Mouse (Mus musculus) kidney, postnatal 0 days (tissue): ENCODE measurements at regions not wholly inside any gene's neighbourhood (a gene's known extent, or its start where the extent isn't known, plus 50 kb on each side); places are given as distances from the start of the nearest gene placed in this dataset.

ENCODE experiments used
- ATAC-seq: fragments of 200-750 bp; cut with Nextera tagmentation; replicated peaks from 2 replicates; pipeline ENCODE4 v1.8.0; 2017; ENCODE audit warnings: low read depth, moderate number of reproducible peaks, moderate TSS enrichment, moderate library complexity; ENCODE audit not compliant: low FRiP score
- DNase-seq: peaks from one replicate; pipeline ENCODE4 v3.0.0-alpha.2; 2016; ENCODE audit warnings: low spot score
- H3K27ac ChIP-seq: fragments of 300-500 bp; sonication (generic); 2 replicates; pipeline ENCODE4 v1.5.1; 2014; ENCODE audit warnings: mild to moderate bottlenecking
- H3K27me3 ChIP-seq: fragments of 300-500 bp; sonication (generic); 2 replicates; pipeline ENCODE4 v1.6.1; 2014; ENCODE audit warnings: low read length, mixed read lengths; ENCODE audit not compliant: insufficient read depth
- H3K36me3 ChIP-seq: fragments of 300-500 bp; sonication (generic); 2 replicates; pipeline ENCODE4 v1.6.1; 2014; ENCODE audit warnings: low read length, mixed read lengths; ENCODE audit not compliant: insufficient read depth
- H3K4me1 ChIP-seq: fragments of 300-500 bp; sonication (generic); replicated peaks from 2 replicates; pipeline ENCODE4 v1.6.1; 2014; ENCODE audit warnings: antibody characterized with exemption, low read length, mixed read lengths; ENCODE audit not compliant: insufficient read depth
- H3K4me2 ChIP-seq: fragments of 300-500 bp; sonication (generic); 2 replicates; pipeline ENCODE4 v1.6.1; 2014; ENCODE audit warnings: mild to moderate bottlenecking, low read length, moderate library complexity, mixed read lengths
- H3K4me3 ChIP-seq: fragments of 300-500 bp; sonication (generic); replicated peaks from 2 replicates; pipeline ENCODE4 v1.5.1; 2014; ENCODE audit warnings: low read depth, low read length
- H3K9ac ChIP-seq: fragments of 300-500 bp; sonication (generic); 2 replicates; pipeline ENCODE4 v1.6.1; 2014; ENCODE audit warnings: low read depth, low read length
- H3K9me3 ChIP-seq: fragments of 300-500 bp; sonication (generic); replicated peaks from 2 replicates; pipeline ENCODE4 v1.6.1; 2016; ENCODE audit warnings: low read length, inconsistent platforms, mixed read lengths
- CTCF ChIP-seq: IDR thresholded peaks from 2 replicates; pipeline ENCODE4 v1.5.1; 2016; ENCODE audit warnings: antibody characterized with exemption, low read depth, mild to moderate bottlenecking, moderate library complexity

GRCm38 (mm10) chr12:118351421-118351820, 50.2 kb upstream of the Sp4 start:
- TF ChIP-seq CTCF: no peak

More at GRCm38 (mm10) chr12:118351421-118351820, 50.2 kb upstream of the Sp4 start:
- no peak for ATAC-seq
- Histone ChIP-seq H3K9me3 (no peaks in the 10 kb centered on the region), H3K4me1 (no peaks in the 10 kb centered on the region), H3K4me2 (no peak overlapping the region), H3K36me3 (no peaks in the 10 kb centered on the region), H3K27me3 (no peaks in the 10 kb centered on the region), H3K27ac (no peak overlapping the region), H3K9ac (no peak overlapping the region), H3K4me3 (no peak overlapping the region)
- no peak for DNase-seq
